Mouse (Mus musculus): ENCODE data around the gene Prss57. TPM values are rescaled to one million over a fixed set of nuclear protein-coding genes. Genes with fewer than 3 reads are reported as not detected.

The Prss57 gene
- polyA plus RNA-seq, 1 experiment from 2014 or later, result 0.29 TPM

GRCm38 (mm10) chr10:79779193-79779592 is 11.6 kb downstream of the Prss57 start:
- Histone ChIP-seq H3K9me3 (replicated peaks) (no peaks in the 10 kb centered on the region), H3K36me3 (no peaks in the 10 kb centered on the region), H3K9ac (no peak overlapping the region), H3K4me3 (replicated peaks) (no peak overlapping the region), H3K27ac (peak overlapping the region; percentile 78; the same call in 1 of the 2 replicates), H3K4me2 (peak overlapping the region; percentile 94; the same call in 1 of the 2 replicates), H3K27me3 (peaks cover 34% of the 10 kb centered on the region), H3K4me1 (peaks cover 46% of the 10 kb centered on the region)
- ATAC-seq (replicated peaks; ENCODE audit: low FRiP score), result no peak
- WGBS, result 12% methylated on average over 2 of the region's 2 CpGs

- Histone ChIP-seq H3K9me3 (replicated peaks) (no peaks in the 10 kb centered on the region), H3K27ac (peak overlapping the region; percentile 78), H3K4me3 (replicated peaks) (peak overlapping the region; percentile 57), H3K27me3 (peaks cover 33% of the 10 kb centered on the region), H3K4me1 (peaks cover 46% of the 10 kb centered on the region), H3K9ac (peak overlapping the region; percentile 32; the same call in 1 of the 2 replicates), H3K36me3 (no peaks in the 10 kb centered on the region), H3K4me2 (peak overlapping the region; percentile 94)
- ATAC-seq (replicated peaks; ENCODE audit: low FRiP score), result no peak
- WGBS, result 10% methylated on average over 15 of the region's 15 CpGs
Observed at GRCm38 (mm10) chr10:79778006-79778405, 12.8 kb downstream of the Prss57 start.

DNA sequence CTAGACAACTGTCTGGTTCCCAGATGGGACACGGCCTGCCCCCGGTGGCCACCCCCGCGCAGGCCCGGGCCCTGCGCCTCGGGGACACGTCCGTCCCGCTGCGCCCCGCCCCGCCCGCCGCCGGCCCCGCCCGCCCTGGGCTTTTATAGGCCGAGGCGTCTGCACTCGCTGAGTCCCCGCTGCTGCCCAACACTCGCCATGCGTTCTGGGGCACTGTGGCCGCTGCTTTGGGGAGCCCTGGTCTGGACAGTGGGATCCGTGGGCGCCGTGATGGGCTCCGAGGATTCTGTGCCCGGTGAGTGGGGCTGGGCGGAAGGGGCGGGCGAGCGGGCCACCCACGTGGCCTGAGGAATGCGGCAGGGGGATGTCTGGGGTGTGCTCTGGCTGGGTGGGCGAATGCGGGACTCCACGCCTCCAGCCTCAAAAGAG is 13.6 kb downstream of the Prss57 start, which contains the start of gene Fstl3:
Gene Fstl3 (plus strand): TSS at position 170 of the 429 bp plus-strand sequence.
- Histone ChIP-seq H3K4me3 (replicated peaks) (peak within 1 kb of the TSS; percentile 57), H3K9me3 (replicated peaks) (no peaks in the 10 kb centered on the region), H3K27ac (peak within 1 kb of the TSS; percentile 78), H3K4me1 (peaks cover 46% of the 10 kb centered on the region), H3K9ac (peak within 1 kb of the TSS; percentile 60), H3K36me3 (no peaks in the 10 kb centered on the region), H3K27me3 (peaks cover 27% of the 10 kb centered on the region), H3K4me2 (peak within 1 kb of the TSS; percentile 94)
- WGBS, result 1% methylated on average over 39 of the region's 39 CpGs
- ATAC-seq (replicated peaks; ENCODE audit: low FRiP score), result no peak

DNA sequence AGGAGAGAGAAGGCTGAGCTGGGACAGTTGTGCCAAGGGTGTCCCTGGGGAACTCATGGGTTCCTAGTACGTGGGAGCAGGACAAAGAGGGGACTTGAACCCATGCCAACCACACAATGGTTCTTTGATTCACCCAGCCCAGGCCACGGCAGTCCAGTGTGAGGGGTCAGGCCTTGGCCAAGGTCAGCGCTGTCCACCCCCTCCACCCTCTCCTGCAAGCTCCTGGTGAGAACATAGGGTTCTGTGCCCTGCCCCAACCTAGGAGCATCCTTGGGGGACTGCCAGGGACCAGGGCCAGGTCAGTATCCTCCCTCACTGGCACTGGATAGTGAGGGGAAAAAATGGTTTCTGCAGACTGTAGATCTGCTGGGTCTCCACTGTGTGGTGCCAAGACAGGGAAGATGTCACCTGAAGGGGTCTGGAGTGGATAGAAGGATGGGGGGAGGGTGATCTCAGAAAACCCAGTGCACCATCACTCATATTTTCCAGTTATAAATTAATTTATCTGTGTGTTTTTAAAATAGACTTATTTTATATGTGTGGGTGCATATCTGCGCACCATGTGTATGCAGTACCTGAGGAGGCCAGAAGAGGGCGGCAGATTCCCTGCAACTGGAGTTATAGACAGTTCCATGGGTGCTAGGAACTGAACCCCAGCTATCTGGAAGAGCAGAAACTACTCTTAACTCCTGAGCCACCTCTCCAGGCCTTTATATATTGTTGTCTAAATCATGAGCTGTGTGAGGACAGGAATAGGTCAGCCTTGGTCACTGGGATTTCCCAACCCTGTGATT is 16.1 kb downstream of the Prss57 start:
- 66% methylated on average over 5 of the region's 5 CpGs for WGBS
- Histone ChIP-seq H3K4me3 (replicated peaks) (no peak overlapping the region), H3K27me3 (peaks cover 17% of the 10 kb centered on the region; the same call in 1 of the 2 replicates), H3K36me3 (no peaks in the 10 kb centered on the region), H3K9me3 (replicated peaks) (no peaks in the 10 kb centered on the region), H3K27ac (no peak overlapping the region), H3K9ac (no peak overlapping the region), H3K4me1 (peaks cover 30% of the 10 kb centered on the region), H3K4me2 (no peak overlapping the region)
- no peak for ATAC-seq (replicated peaks; ENCODE audit: low FRiP score)

GRCm38 (mm10) chr10:79773208-79773607 is 17.6 kb downstream of the Prss57 start:
- no peak overlapping the region for H3K27ac ChIP-seq
- no peak overlapping the region for H3K4me2 ChIP-seq
- H3K9me3 ChIP-seq (replicated peaks), result no peaks in the 10 kb centered on the region
- H3K4me3 ChIP-seq (replicated peaks), result no peak overlapping the region
- H3K4me1 ChIP-seq, result peaks cover 24% of the 10 kb centered on the region
- no peak overlapping the region for H3K9ac ChIP-seq
- H3K36me3 ChIP-seq, result no peaks in the 10 kb centered on the region
- 87% methylated on average over 2 of the region's 2 CpGs for WGBS
- no peak for ATAC-seq (replicated peaks; ENCODE audit: low FRiP score)
- peaks cover 8% of the 10 kb centered on the region; the same call in 1 of the 2 replicates for H3K27me3 ChIP-seq

- no peak overlapping the region for H3K9ac ChIP-seq
- H3K4me3 ChIP-seq (replicated peaks), result no peak overlapping the region
- 91% methylated on average over 3 of the region's 3 CpGs for WGBS
- no peak overlapping the region for H3K27ac ChIP-seq
- no peak for ATAC-seq (replicated peaks; ENCODE audit: low FRiP score)
- 0 out of 2 replicates have a peak, but pooled peaks cover 1% of the 10 kb centered on the region for H3K27me3 ChIP-seq
- no peaks in the 10 kb centered on the region for H3K36me3 ChIP-seq
- no peak overlapping the region for H3K4me2 ChIP-seq
- peaks cover 24% of the 10 kb centered on the region for H3K4me1 ChIP-seq
- H3K9me3 ChIP-seq (replicated peaks), result no peaks in the 10 kb centered on the region
Observed at GRCm38 (mm10) chr10:79772320-79772719, 18.4 kb downstream of the Prss57 start.

- H3K27ac ChIP-seq, result no peak overlapping the region
- H3K36me3 ChIP-seq, result no peaks in the 10 kb centered on the region
- H3K4me2 ChIP-seq, result no peak overlapping the region
- peaks cover 35% of the 10 kb centered on the region for H3K4me1 ChIP-seq
- WGBS, result 18% methylated on average over 4 of the region's 4 CpGs
- no peak overlapping the region for H3K4me3 ChIP-seq (replicated peaks)
- H3K27me3 ChIP-seq, result no peaks in the 10 kb centered on the region
- no peak overlapping the region for H3K9ac ChIP-seq
- no peak for ATAC-seq (replicated peaks; ENCODE audit: low FRiP score)
- no peaks in the 10 kb centered on the region for H3K9me3 ChIP-seq (replicated peaks)
Observed at GRCm38 (mm10) chr10:79769329-79769728, 21.4 kb downstream of the Prss57 start.

GRCm38 (mm10) chr10:79768400-79768799 is 22.4 kb downstream of the Prss57 start:
- Histone ChIP-seq H3K9ac (no peak overlapping the region), H3K9me3 (replicated peaks) (no peaks in the 10 kb centered on the region), H3K27me3 (no peaks in the 10 kb centered on the region), H3K4me3 (replicated peaks) (no peak overlapping the region), H3K4me1 (peaks cover 45% of the 10 kb centered on the region), H3K4me2 (peak overlapping the region; percentile 91), H3K36me3 (no peaks in the 10 kb centered on the region), H3K27ac (0 out of 2 replicates have a peak overlapping the region, but pooled peaks have one; percentile 0)
- WGBS, result under 1% methylated on average over 5 of the region's 5 CpGs
- no peak for ATAC-seq (replicated peaks; ENCODE audit: low FRiP score)

GRCm38 (mm10) chr10:79767372-79768244 is 23.2 kb downstream of the Prss57 start:
- Histone ChIP-seq H3K36me3 (peaks cover 2% of the 10 kb centered on the region), H3K9ac (peak overlapping the region; percentile 43; the same call in 1 of the 2 replicates)
- WGBS, result 9% methylated on average over 40 of the region's 40 CpGs

DNA sequence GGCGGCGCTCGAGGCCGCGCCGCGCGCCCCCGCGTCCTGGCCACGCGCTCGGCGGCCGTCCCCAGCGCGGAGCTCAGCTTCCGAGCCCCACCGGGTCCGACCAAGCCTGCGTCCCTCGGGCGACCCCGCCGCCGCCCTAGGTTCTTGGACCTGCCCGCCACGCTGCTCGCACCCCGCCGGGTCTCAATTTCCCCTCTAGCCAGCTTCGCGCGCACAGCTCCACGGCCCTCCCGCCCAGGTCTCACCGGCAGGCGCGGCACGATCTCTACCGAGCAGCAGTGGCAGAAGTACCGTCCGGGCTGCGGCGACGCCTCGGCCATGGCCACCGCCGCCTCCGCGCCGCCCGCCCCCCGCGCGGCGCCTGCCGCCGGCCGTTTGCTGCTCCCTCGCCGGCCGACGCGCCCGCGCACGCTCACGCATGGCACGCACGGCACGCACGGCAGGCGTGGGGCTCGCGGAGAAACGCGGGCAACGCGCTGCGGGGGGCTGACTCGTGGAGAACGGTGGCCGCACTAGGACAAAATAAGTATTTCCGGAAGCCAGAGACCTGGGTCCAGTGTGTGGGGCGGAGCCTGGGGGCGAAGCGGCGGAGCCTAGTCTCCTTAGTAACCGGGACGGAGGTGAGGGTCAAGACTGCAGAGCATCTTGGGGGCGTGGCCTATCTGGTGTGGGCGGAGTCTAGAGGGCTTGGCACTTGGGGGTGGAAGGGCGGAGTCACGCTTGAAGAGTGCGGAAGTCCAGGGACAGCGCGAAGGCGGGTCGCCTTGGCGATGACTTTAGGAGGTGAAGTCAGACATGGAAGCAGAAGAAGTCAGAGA is 24.0 kb downstream of the Prss57 start, which contains the start of gene Rnf126:
Gene Rnf126 (minus strand): TSS at position 445 of the 818 bp plus-strand sequence.
- Histone ChIP-seq H3K27me3 (no peaks in the 10 kb centered on the region), H3K9me3 (replicated peaks) (no peaks in the 10 kb centered on the region), H3K4me1 (peaks cover 47% of the 10 kb centered on the region), H3K4me3 (replicated peaks) (peak within 1 kb of the TSS; percentile 98), H3K9ac (peak within 1 kb of the TSS; percentile 96), H3K4me2 (peak within 1 kb of the TSS; percentile 91), H3K36me3 (peaks cover 11% of the 10 kb centered on the region), H3K27ac (peak within 1 kb of the TSS; percentile 97)
- peak; percentile 92 for ATAC-seq (replicated peaks; ENCODE audit: low FRiP score)
- WGBS, result 1% methylated on average over 101 of the region's 101 CpGs

More at GRCm38 (mm10) chr10:79767372-79768244, 23.2 kb downstream of the Prss57 start:
- H3K9me3 ChIP-seq (replicated peaks), result no peaks in the 10 kb centered on the region
- peak; percentile 82 for ATAC-seq (replicated peaks; ENCODE audit: low FRiP score)
- H3K27ac ChIP-seq, result peak overlapping the region; percentile 97
- H3K27me3 ChIP-seq, result no peaks in the 10 kb centered on the region
- peaks cover 47% of the 10 kb centered on the region for H3K4me1 ChIP-seq
- peak overlapping the region; percentile 98 for H3K4me3 ChIP-seq (replicated peaks)
- H3K4me2 ChIP-seq, result peak overlapping the region; percentile 91

- H3K36me3 ChIP-seq, result peaks cover 18% of the 10 kb centered on the region
- no peaks in the 10 kb centered on the region for H3K9me3 ChIP-seq (replicated peaks)
- ATAC-seq (replicated peaks; ENCODE audit: low FRiP score), result no peak
- H3K27ac ChIP-seq, result peak overlapping the region; percentile 97
- H3K4me3 ChIP-seq (replicated peaks), result peak overlapping the region; percentile 98
- H3K4me2 ChIP-seq, result peak overlapping the region; percentile 91
- 7% methylated on average over 16 of the region's 16 CpGs for WGBS
- H3K4me1 ChIP-seq, result peaks cover 47% of the 10 kb centered on the region
- peak overlapping the region; percentile 96 for H3K9ac ChIP-seq
- no peaks in the 10 kb centered on the region for H3K27me3 ChIP-seq
Observed at GRCm38 (mm10) chr10:79766001-79766507, 24.7 kb downstream of the Prss57 start.

Measured in kidney, embryonic 15.5 days (tissue).